Comparison of ENCODE assay signal across 13 mouse cellular contexts in genomic region chr14:106199109-106199508, GRCm38 (mm10).
"Had no signal": no experiment of that assay in that cellular context is flagged by ENCODE, and none has a peak within 500 bp of the region (broad histone marks: within the 10 kb centered on the region; RNA-seq: fewer than 3 reads in every experiment).

No protein-coding gene starts in this region.

- H3K27me3 ChIP-seq: neural tube, embryonic 15.5 days had no signal

- H3K9ac ChIP-seq: lung, embryonic 14.5 days; neural tube, embryonic 15.5 days had no signal

- H3K36me3 ChIP-seq: limb, embryonic 10.5 days; midbrain, embryonic 10.5 days; neural tube, embryonic 15.5 days had no signal

- H3K4me1 ChIP-seq: limb, embryonic 10.5 days; midbrain, embryonic 10.5 days; neural tube, embryonic 15.5 days had no signal

- DNase-seq: kidney, adult 11 months; kidney, adult 9 months; kidney, postnatal 36 days; midbrain, embryonic 14.5 days; right cerebral cortex, adult 18-20 months; thymus, adult 18-20 months; thymus, postnatal 14 days had no signal

- H3K9me3 ChIP-seq: limb, embryonic 10.5 days; midbrain, embryonic 10.5 days; neural tube, embryonic 15.5 days had no signal

- H3K4me3 ChIP-seq: limb, embryonic 10.5 days; midbrain, embryonic 10.5 days; myocyte; neural tube, embryonic 15.5 days had no signal

- H3K27ac ChIP-seq: kidney, postnatal 0 days; limb, embryonic 10.5 days; midbrain, embryonic 10.5 days; neural tube, embryonic 15.5 days had no signal

- H3K4me2 ChIP-seq: lung, embryonic 14.5 days; neural tube, embryonic 15.5 days had no signal
